Mouse (Mus musculus) lung, adult 18-20 months (tissue): ENCODE data around the gene Smg6.
A peak's percentile ranks its signal among the peaks of the same experiment; 100 is the strongest.

Source experiments
- DNase-seq, 2 experiments: peaks; one replicate each; pipeline ENCODE4 v3.0.0; 2022; ENCODE audit warnings: mixed read lengths in 2 of 2

Gene Smg6

DNA sequence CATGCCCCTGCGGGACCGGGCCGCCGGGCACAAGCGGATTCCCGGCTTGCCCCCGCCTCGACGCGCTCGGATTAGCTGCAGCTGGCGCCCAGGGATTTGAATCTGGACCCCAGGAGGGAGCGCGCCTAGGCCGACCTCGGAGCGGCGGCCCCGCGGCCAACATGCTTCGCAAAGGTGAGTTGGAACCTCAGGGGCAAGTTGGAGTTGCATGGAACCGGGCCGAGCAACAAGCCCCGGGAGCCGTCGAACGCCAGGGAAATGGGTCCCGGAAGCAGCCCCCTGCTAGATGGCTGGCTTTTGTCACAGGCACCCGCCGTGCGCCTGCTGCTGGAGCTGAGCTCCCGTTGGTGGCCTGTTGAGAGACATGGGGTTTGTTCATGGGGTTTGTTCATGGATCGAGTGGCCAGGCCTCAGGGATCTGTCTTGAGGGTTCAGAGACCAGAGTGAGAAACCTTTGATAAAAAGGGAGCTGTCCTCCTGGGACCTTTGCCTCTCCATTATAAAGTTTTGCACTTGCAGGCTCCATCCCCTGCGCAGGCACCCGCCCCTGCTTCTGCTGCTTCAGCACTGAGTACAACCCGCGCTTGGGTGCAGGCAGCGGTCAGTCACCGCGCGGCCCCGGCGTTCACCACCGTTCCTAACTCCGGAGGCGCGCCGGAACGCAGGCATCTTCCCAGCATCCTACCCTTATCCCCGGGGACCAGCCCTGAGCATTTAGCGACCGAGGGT is 268.7 kb downstream of the Smg6 start:
- DNase-seq, result no peak

DNA sequence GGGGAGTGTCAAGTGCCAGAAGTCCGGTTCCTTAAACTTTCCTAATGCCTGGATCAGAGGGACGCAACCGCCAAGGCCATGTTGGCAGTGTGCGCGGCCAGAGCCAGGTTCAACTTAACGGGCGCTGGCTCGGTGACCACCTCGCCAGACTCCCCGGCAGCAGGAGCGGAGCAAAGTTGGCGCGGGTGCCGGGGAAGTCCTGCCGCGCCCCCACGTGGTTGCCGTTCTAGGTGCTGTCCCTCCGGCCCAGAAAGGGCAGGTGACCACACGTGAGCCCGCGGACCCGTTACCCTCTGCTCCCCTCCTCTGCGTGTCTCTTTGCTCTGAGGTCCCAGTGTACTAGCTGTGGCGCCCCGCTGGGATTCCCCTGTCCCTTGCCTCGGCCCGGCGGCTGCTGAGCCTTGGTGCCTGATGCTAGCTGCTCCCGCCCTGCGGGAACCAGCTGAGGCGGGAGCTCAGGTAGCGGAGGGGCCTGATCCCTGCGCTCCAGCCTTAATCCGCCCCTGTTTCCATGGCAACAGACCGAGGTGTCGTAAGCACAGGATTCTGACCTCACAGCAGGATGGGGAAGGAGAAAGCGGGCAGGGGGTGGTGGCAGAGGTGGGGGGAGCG is 269.3 kb downstream of the Smg6 start:
- peak; percentile 57 to 60 for DNase-seq

GRCm38 (mm10) chr11:75196131-75196530 is 270.5 kb downstream of the Smg6 start:
- no peak for DNase-seq

GRCm38 (mm10) chr11:75197956-75198355 is 272.3 kb downstream of the Smg6 start:
- no peak for DNase-seq

- no peak for DNase-seq
Observed at GRCm38 (mm10) chr11:75198792-75199191, 273.2 kb downstream of the Smg6 start.

GRCm38 (mm10) chr11:75199951-75200350 is 274.3 kb downstream of the Smg6 start:
- DNase-seq, result no peak

GRCm38 (mm10) chr11:75200935-75201334 is 275.3 kb downstream of the Smg6 start:
- DNase-seq, result no peak

- DNase-seq, result no peak
Observed at GRCm38 (mm10) chr11:75201721-75202120, 276.1 kb downstream of the Smg6 start.

- DNase-seq, result no peak
Observed at GRCm38 (mm10) chr11:75203926-75204325, 278.3 kb downstream of the Smg6 start.

GRCm38 (mm10) chr11:75204472-75204871 is 278.8 kb downstream of the Smg6 start:
- DNase-seq, result no peak

GRCm38 (mm10) chr11:75206347-75206746 is 280.7 kb downstream of the Smg6 start:
- no peak for DNase-seq

- no peak for DNase-seq
Observed at GRCm38 (mm10) chr11:75209363-75209762, 283.7 kb downstream of the Smg6 start.

DNA sequence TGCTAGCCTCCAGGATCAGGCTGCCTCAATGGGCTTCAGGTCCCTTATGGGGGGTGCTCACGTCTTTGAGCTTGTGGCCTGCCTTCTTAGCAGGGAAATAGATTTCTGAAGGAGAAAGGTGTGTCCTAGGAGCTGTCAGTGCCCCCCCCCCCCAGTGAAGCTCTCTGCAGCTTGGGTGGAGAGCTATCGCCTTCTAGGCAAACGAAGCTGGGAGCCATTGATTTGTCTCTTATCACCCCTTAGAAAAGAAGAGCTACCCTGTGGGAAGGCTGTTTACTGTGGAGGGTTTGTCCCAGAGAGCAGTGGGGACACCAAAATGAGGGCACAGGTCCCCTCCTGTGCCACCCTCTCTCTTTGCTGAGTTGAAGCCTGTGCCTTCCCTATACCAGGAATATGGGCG is 284.5 kb downstream of the Smg6 start:
- no peak for DNase-seq

DNA sequence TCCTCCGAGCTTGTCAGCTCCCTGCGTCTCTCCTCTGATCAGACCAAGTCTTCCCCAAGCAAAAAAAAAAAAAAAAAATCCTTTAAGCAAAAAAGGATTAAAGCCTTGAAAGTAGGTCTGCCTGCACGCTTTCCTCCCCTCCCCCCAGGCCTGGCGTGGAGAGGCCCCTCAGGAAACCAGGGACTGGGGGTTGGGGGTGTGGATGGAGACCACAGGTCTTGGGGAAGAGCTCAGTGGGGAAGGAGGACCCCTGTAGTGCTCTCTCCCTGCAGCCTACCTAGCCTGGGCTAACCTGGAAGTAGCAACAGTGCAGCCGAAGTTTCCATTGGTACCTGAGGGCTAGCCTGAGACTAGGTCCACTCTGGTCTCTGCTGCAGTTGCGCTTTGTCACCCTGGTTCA is 285.1 kb downstream of the Smg6 start:
- no peak for DNase-seq

- DNase-seq, result no peak
Observed at GRCm38 (mm10) chr11:75212031-75212667, 286.5 kb downstream of the Smg6 start.

DNA sequence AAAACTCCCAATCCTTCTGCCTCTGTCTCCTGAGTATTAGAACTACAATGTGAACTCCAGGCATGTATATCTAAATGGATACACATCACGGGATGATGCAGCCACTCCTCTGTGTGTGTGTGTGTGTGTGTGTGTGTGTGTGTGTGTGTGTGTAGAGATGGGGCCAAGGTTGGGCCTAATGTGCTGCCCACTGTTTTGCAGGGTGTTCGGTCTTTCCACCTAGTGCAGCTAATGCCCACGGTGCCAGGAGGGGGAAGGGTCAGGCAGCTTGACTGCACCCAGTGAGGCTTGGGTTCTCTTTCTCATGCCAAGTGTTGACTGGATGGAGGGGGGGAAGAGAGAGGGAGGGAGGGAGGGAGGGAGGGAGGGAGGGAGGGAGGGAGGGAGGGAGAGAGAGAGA is 287.3 kb downstream of the Smg6 start:
- no peak for DNase-seq

- DNase-seq, result peak; percentile 66 to 79
Observed at GRCm38 (mm10) chr11:75213372-75214080, 287.9 kb downstream of the Smg6 start.
